Mouse (Mus musculus) midbrain, postnatal 0 days (tissue): ENCODE results near the gene St8sia2. TPM values are rescaled to one million over a fixed set of nuclear protein-coding genes. Genes with fewer than 3 reads are reported as not detected.

ENCODE experiments used
- ATAC-seq: fragments of 200-750 bp; cut with Nextera tagmentation; 2 replicates; pipeline ENCODE4 v1.8.0; 2017; ENCODE audit warnings: moderate number of reproducible peaks, mild to moderate bottlenecking, moderate TSS enrichment, moderate library complexity; ENCODE audit not compliant: low FRiP score
- DNase-seq: peaks from one replicate; pipeline ENCODE4 v3.0.0-alpha.2; 2015; ENCODE audit warnings: low spot score
- H3K27ac ChIP-seq: fragments of 300-500 bp; sonication (generic); 2 replicates; pipeline ENCODE4 v1.5.1; 2014; ENCODE audit warnings: low read depth, mild to moderate bottlenecking, low read length, mixed read lengths
- H3K27me3 ChIP-seq: fragments of 300-500 bp; sonication (generic); 2 replicates; pipeline ENCODE4 v1.6.1; 2014; ENCODE audit warnings: low read length, control low read depth, mixed read lengths; ENCODE audit not compliant: insufficient read depth
- H3K36me3 ChIP-seq: fragments of 300-500 bp; sonication (generic); 2 replicates; pipeline ENCODE4 v1.6.1; 2014; ENCODE audit warnings: low read length, control low read depth, mixed read lengths; ENCODE audit not compliant: insufficient read depth
- H3K4me1 ChIP-seq: fragments of 300-500 bp; sonication (generic); 2 replicates; pipeline ENCODE4 v1.6.1; 2014; ENCODE audit warnings: mild to moderate bottlenecking, control low read depth, antibody characterized with exemption, low read length, mixed read lengths; ENCODE audit not compliant: insufficient read depth
- H3K4me2 ChIP-seq: fragments of 300-500 bp; sonication (generic); 2 replicates; pipeline ENCODE4 v1.6.1; 2014; ENCODE audit warnings: low read depth, mild to moderate bottlenecking, low read length, mixed read lengths; ENCODE audit not compliant: poor library complexity, severe bottlenecking
- H3K4me3 ChIP-seq: fragments of 300-500 bp; sonication (generic); 2 replicates; pipeline ENCODE4 v1.5.1; 2014; ENCODE audit warnings: low read depth, mild to moderate bottlenecking, low read length, moderate library complexity
- H3K9ac ChIP-seq: fragments of 300-500 bp; sonication (generic); replicated peaks from 2 replicates; pipeline ENCODE4 v1.6.1; 2014; ENCODE audit warnings: mild to moderate bottlenecking, low read length, moderate library complexity, mixed read lengths; ENCODE audit not compliant: poor library complexity, severe bottlenecking
- H3K9me3 ChIP-seq: fragments of 300-500 bp; sonication (generic); 2 replicates; pipeline ENCODE4 v1.6.1; 2016; ENCODE audit warnings: low read length, control low read depth
- CTCF ChIP-seq: IDR thresholded peaks from 2 replicates; pipeline ENCODE4 v1.5.1; 2016; ENCODE audit warnings: antibody characterized with exemption, mild to moderate bottlenecking
- WGBS: fragments of 180-500 bp; shearing (Covaris S2); extraction: QIAGEN DNeasy Blood & Tissue Kit; methylation state at CpG from one replicate; pipeline ENCODE4 v1.1.7; 2014; 5-methylcytosine and 5-hydroxymethylcytosine counted together
- polyA plus RNA-seq: library from polyadenylated mRNA; unstranded; fragments of >200 nt; fragmentation: Nextera tagmentation; extraction: Ambion mirVana; gene quantifications from 2 replicates; pipeline ENCODE4 v1.2.1, GENCODE M21; 2015
- total RNA-seq: library from RNA; depleted of rRNA; stranded (reverse); fragments of >200 nt; gene quantifications from 2 replicates; pipeline ENCODE4 v1.2.3, GENCODE M21; 2014

The St8sia2 gene
- total and polyA plus RNA-seq, 2 experiments from 2014 or later, result 75.1 to 88.1 TPM

DNA sequence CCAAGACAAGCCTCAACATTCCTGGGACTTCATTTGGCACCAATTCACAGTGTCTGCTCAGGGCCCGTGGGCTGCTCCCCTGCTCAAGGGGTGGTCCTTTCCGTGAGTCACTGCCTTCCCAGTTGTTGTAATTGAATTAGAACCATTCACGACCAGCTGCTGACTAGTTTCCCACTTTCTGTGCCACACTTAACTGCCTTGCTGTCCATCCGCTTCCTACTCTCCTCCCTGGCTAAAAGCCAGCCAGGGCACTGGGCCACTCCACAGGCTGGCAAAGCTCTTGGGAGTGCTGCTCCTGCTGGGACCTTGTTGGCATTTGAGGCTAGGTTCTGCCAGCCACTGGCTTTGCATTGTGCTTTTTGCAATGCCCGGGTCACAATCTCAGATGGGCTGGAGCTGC is 59.0 kb downstream of the St8sia2 start:
- no peak overlapping the region for H3K9ac ChIP-seq
- WGBS, result 62% methylated on average over 5 of the region's 5 CpGs
- no peak overlapping the region for H3K27ac ChIP-seq
- no peaks in the 10 kb centered on the region for H3K9me3 ChIP-seq
- H3K4me1 ChIP-seq, result no peaks in the 10 kb centered on the region
- H3K4me3 ChIP-seq, result no peak overlapping the region
- no peak for TF ChIP-seq CTCF
- peaks cover 27% of the 10 kb centered on the region for H3K36me3 ChIP-seq
- ATAC-seq, result no peak
- H3K27me3 ChIP-seq, result no peaks in the 10 kb centered on the region
- DNase-seq, result peak; percentile 62
- no peak overlapping the region for H3K4me2 ChIP-seq

- peak; percentile 51 for DNase-seq
Observed at GRCm38 (mm10) chr7:73953131-73953530, 60.4 kb downstream of the St8sia2 start.

GRCm38 (mm10) chr7:73941640-73942039 is 71.8 kb downstream of the St8sia2 start:
- no peaks in the 10 kb centered on the region for H3K9me3 ChIP-seq
- H3K9ac ChIP-seq, result no peak overlapping the region
- no peak overlapping the region for H3K4me3 ChIP-seq
- DNase-seq, result peak; percentile 81
- H3K4me1 ChIP-seq, result 0 out of 2 replicates have a peak, but pooled peaks cover 3% of the 10 kb centered on the region
- H3K4me2 ChIP-seq, result no peak overlapping the region
- H3K27me3 ChIP-seq, result no peaks in the 10 kb centered on the region
- H3K36me3 ChIP-seq, result peaks cover 22% of the 10 kb centered on the region
- ATAC-seq, result no peak
- no peak overlapping the region for H3K27ac ChIP-seq
- TF ChIP-seq CTCF, result no peak
- WGBS, result 46% methylated on average over 4 of the region's 4 CpGs

More at GRCm38 (mm10) chr7:73953131-73953530, 60.4 kb downstream of the St8sia2 start:
- H3K9ac ChIP-seq, result no peak overlapping the region
- no peaks in the 10 kb centered on the region for H3K9me3 ChIP-seq
- no peak for ATAC-seq
- 90% methylated on average over 4 of the region's 4 CpGs for whole genome bisulfite sequencing
- H3K4me3 ChIP-seq, result no peak overlapping the region
- H3K4me2 ChIP-seq, result no peak overlapping the region
- no peak for TF ChIP-seq CTCF
- H3K4me1 ChIP-seq, result no peaks in the 10 kb centered on the region
- H3K27ac ChIP-seq, result no peak overlapping the region
- H3K36me3 ChIP-seq, result peaks cover 20% of the 10 kb centered on the region
- no peaks in the 10 kb centered on the region for H3K27me3 ChIP-seq

GRCm38 (mm10) chr7:73939236-73939635 is 74.3 kb downstream of the St8sia2 start:
- TF ChIP-seq CTCF, result no peak
- ATAC-seq (no peak), DNase-seq (no peak)
- no peaks in the 10 kb centered on the region for H3K27me3 ChIP-seq
- H3K4me2 ChIP-seq, result no peak overlapping the region
- no peaks in the 10 kb centered on the region for H3K9me3 ChIP-seq
- no peak overlapping the region for H3K27ac ChIP-seq
- H3K9ac ChIP-seq, result no peak overlapping the region
- peaks cover 14% of the 10 kb centered on the region for H3K36me3 ChIP-seq
- H3K4me1 ChIP-seq, result 0 out of 2 replicates have a peak, but pooled peaks cover 3% of the 10 kb centered on the region
- 87% methylated on average over 8 of the region's 8 CpGs for WGBS
- H3K4me3 ChIP-seq, result no peak overlapping the region

- Histone ChIP-seq H3K9me3 (no peaks in the 10 kb centered on the region), H3K9ac (no peak overlapping the region), H3K36me3 (peaks cover 12% of the 10 kb centered on the region), H3K27ac (no peak overlapping the region), H3K4me3 (no peak overlapping the region), H3K27me3 (no peaks in the 10 kb centered on the region), H3K4me1 (0 out of 2 replicates have a peak, but pooled peaks cover 3% of the 10 kb centered on the region), H3K4me2 (no peak overlapping the region)
- DNase-seq (peak; percentile 46), ATAC-seq (0 out of 2 replicates have a peak, but pooled peaks have one; percentile 33)
- TF ChIP-seq CTCF, result no peak
- 80% methylated on average over 7 of the region's 7 CpGs for WGBS
Observed at GRCm38 (mm10) chr7:73938046-73938810, 75.3 kb downstream of the St8sia2 start.

GRCm38 (mm10) chr7:73936119-73936518 is 77.4 kb downstream of the St8sia2 start:
- no peak overlapping the region for H3K4me3 ChIP-seq
- no peaks in the 10 kb centered on the region for H3K27me3 ChIP-seq
- WGBS, result 50% methylated on average over 3 of the region's 3 CpGs
- no peaks in the 10 kb centered on the region for H3K9me3 ChIP-seq
- H3K36me3 ChIP-seq, result no peaks in the 10 kb centered on the region
- H3K27ac ChIP-seq, result no peak overlapping the region
- no peak for ATAC-seq
- no peak overlapping the region for H3K4me2 ChIP-seq
- no peak for TF ChIP-seq CTCF
- 0 out of 2 replicates have a peak, but pooled peaks cover 3% of the 10 kb centered on the region for H3K4me1 ChIP-seq
- H3K9ac ChIP-seq, result no peak overlapping the region
- DNase-seq, result no peak
